In the genomic region with DNA sequence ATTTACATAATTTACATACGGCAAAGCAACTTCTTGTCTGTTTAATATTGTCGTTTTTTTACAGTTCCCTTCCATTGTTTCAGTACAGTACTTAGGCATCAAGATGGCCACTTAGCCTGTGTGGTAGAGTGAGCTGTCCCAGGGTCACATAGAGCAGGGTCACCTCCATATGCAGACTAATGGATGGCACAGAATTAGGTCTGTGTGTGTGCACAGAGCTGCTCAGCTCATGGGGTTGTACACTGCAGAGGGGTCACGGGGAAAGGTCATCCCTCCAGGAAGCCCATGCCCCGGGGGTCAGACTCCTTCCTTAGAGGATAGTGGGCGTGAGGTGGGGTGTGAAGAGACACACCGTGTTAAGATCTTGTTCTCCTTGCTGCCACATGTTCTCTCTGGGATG, we compare ENCODE assay signal across 25 mouse cellular contexts. TPM values are rescaled to one million over a fixed set of nuclear protein-coding genes. Genes with fewer than 3 reads are reported as not detected.
DNase-seq lines count a peak whose midpoint lies in the region; ATAC-seq and TF ChIP-seq lines count a peak whose summit lies in the region.
"Had no signal": no experiment of that assay in that cellular context is flagged by ENCODE, and none has a peak within 500 bp of the region (broad histone marks: within the 10 kb centered on the region; RNA-seq: fewer than 3 reads in every experiment).

No protein-coding gene starts in this region.

- no peaks in the 10 kb centered on the region for H3K9me3 ChIP-seq in kidney, postnatal 0 days (replicated peaks; ENCODE audit: low read length)
- no peaks in the 10 kb centered on the region for H3K9me3 ChIP-seq in midbrain, embryonic 16.5 days (replicated peaks; ENCODE audit: control insufficient read depth, low read length, poor library complexity, severe bottlenecking)
- H3K9me3 ChIP-seq in midbrain, postnatal 0 days (ENCODE audit: low read length) = no peaks in the 10 kb centered on the region
- H3K9me3 ChIP-seq: forebrain, embryonic 10.5 days; forebrain, embryonic 15.5 days; G1E; heart, embryonic 10.5 days; heart, embryonic 15.5 days; hindbrain, embryonic 13.5 days had no signal

- no peak overlapping the region for H3K27ac ChIP-seq in kidney, postnatal 0 days
- no peak overlapping the region for H3K27ac ChIP-seq in midbrain, embryonic 16.5 days (ENCODE audit: low read length)
- no peak overlapping the region for H3K27ac ChIP-seq in midbrain, postnatal 0 days (ENCODE audit: low read depth, low read length)
- H3K27ac ChIP-seq: forebrain, embryonic 10.5 days; forebrain, embryonic 15.5 days; heart, embryonic 10.5 days; heart, embryonic 15.5 days; hindbrain, embryonic 13.5 days had no signal

- peak; percentile 52 for DNase-seq in embryo, embryonic 10 days (ENCODE audit: low spot score)
- DNase-seq in embryo, embryonic 11 days = no peak
- DNase-seq in kidney, postnatal 0 days (ENCODE audit: low spot score) = no peak
- no peak for DNase-seq in kidney, adult 8-10 months
- DNase-seq in midbrain, postnatal 0 days (ENCODE audit: low spot score) = no peak
- DNase-seq in mesoderm, embryonic 11.5 days (ENCODE audit: low read depth, low spot score) = peak; percentile 18
- DNase-seq in lung, postnatal 10 days = no peak
- DNase-seq: adrenal gland, postnatal 25 days; B cell, adult 2 months; cerebellum, adult 18-20 months; cerebellum, adult 9-11 months; cerebellum, postnatal 36 days; gastrocnemius, postnatal 36 days; heart, adult 18-20 months; heart, postnatal 14 days had no signal

- H3K4me2 ChIP-seq in kidney, postnatal 0 days (ENCODE audit: low read length) = no peak overlapping the region
- H3K4me2 ChIP-seq in midbrain, embryonic 16.5 days (ENCODE audit: low read length) = no peak overlapping the region
- no peak overlapping the region for H3K4me2 ChIP-seq in midbrain, postnatal 0 days (ENCODE audit: low read depth, low read length, poor library complexity, severe bottlenecking)
- H3K4me2 ChIP-seq: forebrain, embryonic 15.5 days; heart, embryonic 15.5 days; hindbrain, embryonic 13.5 days had no signal

- no peaks in the 10 kb centered on the region for H3K27me3 ChIP-seq in kidney, postnatal 0 days (ENCODE audit: insufficient read depth, low read length)
- no peaks in the 10 kb centered on the region for H3K27me3 ChIP-seq in midbrain, embryonic 16.5 days (ENCODE audit: control insufficient read depth, insufficient read depth, low read depth, low read length)
- no peaks in the 10 kb centered on the region for H3K27me3 ChIP-seq in midbrain, postnatal 0 days (ENCODE audit: insufficient read depth, low read length)
- H3K27me3 ChIP-seq: forebrain, embryonic 15.5 days; heart, embryonic 15.5 days; hindbrain, embryonic 13.5 days had no signal

- H3K4me3 ChIP-seq in kidney, postnatal 0 days (replicated peaks; ENCODE audit: low read depth, low read length) = no peak overlapping the region
- H3K4me3 ChIP-seq in midbrain, embryonic 16.5 days (ENCODE audit: low read depth, low read length) = no peak overlapping the region
- no peak overlapping the region for H3K4me3 ChIP-seq in midbrain, postnatal 0 days (ENCODE audit: low read depth, low read length)
- H3K4me3 ChIP-seq: erythroblast, embryonic 14.5 days; forebrain, embryonic 10.5 days; forebrain, embryonic 15.5 days; heart, embryonic 10.5 days; heart, embryonic 15.5 days; hindbrain, embryonic 13.5 days had no signal

- no peak overlapping the region for H3K9ac ChIP-seq in kidney, postnatal 0 days (ENCODE audit: low read depth, low read length)
- no peak overlapping the region for H3K9ac ChIP-seq in midbrain, embryonic 16.5 days (ENCODE audit: low read depth, low read length)
- H3K9ac ChIP-seq in midbrain, postnatal 0 days (replicated peaks; ENCODE audit: low read length, poor library complexity, severe bottlenecking) = no peak overlapping the region
- H3K9ac ChIP-seq: forebrain, embryonic 15.5 days; heart, embryonic 15.5 days; hindbrain, embryonic 13.5 days had no signal

- no peaks in the 10 kb centered on the region for H3K36me3 ChIP-seq in kidney, postnatal 0 days (ENCODE audit: insufficient read depth, low read length)
- H3K36me3 ChIP-seq in midbrain, embryonic 16.5 days (ENCODE audit: control insufficient read depth, insufficient read depth, low read length) = no peaks in the 10 kb centered on the region
- no peaks in the 10 kb centered on the region for H3K36me3 ChIP-seq in midbrain, postnatal 0 days (ENCODE audit: insufficient read depth, low read length)
- H3K36me3 ChIP-seq: forebrain, embryonic 10.5 days; forebrain, embryonic 15.5 days; heart, embryonic 15.5 days; hindbrain, embryonic 13.5 days had no signal

- 47% methylated on average over 6 of the region's 6 CpGs for WGBS in kidney, postnatal 0 days
- WGBS in midbrain, embryonic 16.5 days = 66% methylated on average over 6 of the region's 6 CpGs
- whole genome bisulfite sequencing in midbrain, postnatal 0 days = 56% methylated on average over 6 of the region's 6 CpGs

- no peak for TF ChIP-seq CTCF in kidney, postnatal 0 days (IDR thresholded peaks at IDR 0.05; ENCODE audit: low read depth)
- TF ChIP-seq CTCF in midbrain, postnatal 0 days (IDR thresholded peaks at IDR 0.05) = no peak

- ATAC-seq in kidney, postnatal 0 days (replicated peaks; ENCODE audit: low FRiP score, low read depth) = peak; percentile 33; the same call in 1 of the 2 replicates
- ATAC-seq in midbrain, embryonic 16.5 days = 0 out of 2 replicates have a peak, but pooled peaks have one; percentile 58
- no peak for ATAC-seq in midbrain, postnatal 0 days (ENCODE audit: low FRiP score)
- ATAC-seq: activated CD4-positive, CD25-positive, alpha-beta regulatory T cell, adult 4 months; CD4-positive, CD25-positive, alpha-beta regulatory T cell, adult 4 months; forebrain, embryonic 15.5 days had no signal

- no peaks in the 10 kb centered on the region for H3K4me1 ChIP-seq in kidney, postnatal 0 days (replicated peaks; ENCODE audit: insufficient read depth, low read length)
- H3K4me1 ChIP-seq in midbrain, embryonic 16.5 days (ENCODE audit: control insufficient read depth, insufficient read depth, low read length) = no peaks in the 10 kb centered on the region
- H3K4me1 ChIP-seq in midbrain, postnatal 0 days (ENCODE audit: insufficient read depth, low read length) = no peaks in the 10 kb centered on the region
- H3K4me1 ChIP-seq: forebrain, embryonic 15.5 days; heart, embryonic 10.5 days; hindbrain, embryonic 13.5 days had no signal

RNA-seq across cellular contexts. Expression of a gene that starts 24.9 kb away (rescaled TPM):
- polyA plus RNA-seq in kidney, postnatal 0 days (2015; fragmentation: Nextera tagmentation; extraction: Ambion mirVana) = 135 TPM in 2 replicates
- polyA plus RNA-seq in midbrain, embryonic 16.5 days (2015; fragmentation: Nextera tagmentation; extraction: Ambion mirVana) = 58.7 and 69.5 TPM in 2 replicates
- 59.7 and 59.9 TPM in 2 replicates for total RNA-seq in midbrain, postnatal 0 days (2014; rRNA removed)
- polyA plus RNA-seq in midbrain, postnatal 0 days (2015; fragmentation: Nextera tagmentation; extraction: Ambion mirVana) = 87.2 and 91.0 TPM in 2 replicates

Comparison
In these comparisons a context has a peak if more than half of its experiments do, and no peak if none do; other contexts are left out.
1. DNase-seq: peak in embryo, embryonic 10 days (single experiment) and mesoderm, embryonic 11.5 days (single experiment); none in embryo, embryonic 11 days (single experiment), kidney, postnatal 0 days (single experiment), kidney, adult 8-10 months (0 of 2), midbrain, postnatal 0 days (single experiment) and lung, postnatal 10 days (single experiment).